Mouse (Mus musculus) C2C12 (cell line): ENCODE results near the gene Nip7.

Experiments
- CEBPB ChIP-seq: IDR thresholded peaks from one replicate; pipeline ENCODE4 v1.6.1; 2011; ENCODE audit warnings: low read depth, mild to moderate bottlenecking, control low read depth, moderate library complexity
- CTCF ChIP-seq: IDR thresholded peaks from one replicate; pipeline ENCODE4 v1.5.1; 2011; ENCODE audit not compliant: control insufficient read depth, insufficient read depth, insufficient read length
- FOSL1 ChIP-seq: IDR thresholded peaks from one replicate; pipeline ENCODE4 v1.8.0; 2011; ENCODE audit warnings: mild to moderate bottlenecking, low read length; ENCODE audit not compliant: poor library complexity, insufficient read depth, severe bottlenecking
- MAX ChIP-seq: IDR thresholded peaks from one replicate; pipeline ENCODE4 v1.6.1; 2011; ENCODE audit warnings: mild to moderate bottlenecking, control low read depth
- MYOD1 ChIP-seq: IDR thresholded peaks from one replicate; pipeline ENCODE4 v1.6.1; 2011; ENCODE audit warnings: low read depth; ENCODE audit not compliant: control insufficient read depth, insufficient read length
- MYOG ChIP-seq: IDR thresholded peaks from one replicate; pipeline ENCODE4 v1.6.1; 2011; ENCODE audit not compliant: control insufficient read depth, insufficient read length; ENCODE audit errors: extremely low read depth
- USF1 ChIP-seq: IDR thresholded peaks from one replicate; pipeline ENCODE4 v1.6.1; 2011; ENCODE audit warnings: low read depth, mild to moderate bottlenecking, control low read depth, moderate library complexity

GRCm38 (mm10) chr8:107085358-107085757 lies 28.7 kb downstream of the Nip7 start:
- TF ChIP-seq MYOD1: no peak
- peak; percentile 31 for TF ChIP-seq CTCF
- TF ChIP-seq USF1: no peak
- no peak for TF ChIP-seq MAX
- no peak for TF ChIP-seq FOSL1
- no peak for TF ChIP-seq MYOG
- TF ChIP-seq CEBPB: no peak
